Mouse (Mus musculus): ENCODE results near the gene Zfp617.

DNA sequence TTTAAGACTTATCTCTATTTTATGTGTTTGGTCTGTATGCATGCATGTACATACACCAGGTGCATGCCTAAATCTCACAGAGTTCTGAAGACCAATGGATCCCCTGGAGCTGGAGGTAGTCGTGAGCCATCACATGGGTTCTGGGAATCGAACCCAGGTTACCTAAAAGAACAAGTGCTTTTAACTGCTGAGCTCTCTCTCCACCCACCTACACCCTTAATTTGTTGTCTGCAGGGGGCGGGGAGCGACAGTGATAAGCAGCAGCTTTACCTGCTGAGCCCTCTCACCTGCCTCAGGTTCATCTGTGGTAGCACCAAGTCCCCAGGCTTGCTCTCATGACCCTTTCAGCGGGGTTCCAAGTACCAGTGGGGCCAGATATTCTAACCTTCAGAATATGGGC is 53.4 kb downstream of the Zfp617 start:
- TF ChIP-seq CTCF (IDR thresholded peaks at IDR 0.05; ENCODE audit: low read depth, low read length) = no peak
- no peak for TF ChIP-seq POLR2A (IDR thresholded peaks at IDR 0.05; ENCODE audit: extremely low read depth, insufficient read depth, low read length)

Data from liver, adult 2 months (tissue).